Mouse (Mus musculus) myocyte (in vitro differentiated cells): Measurements from ENCODE around the gene Fam110a. TPM values are rescaled to one million over a fixed set of nuclear protein-coding genes. Genes with fewer than 3 reads are reported as not detected.

Source experiments
- H3K27me3 ChIP-seq: one replicate; pipeline ENCODE4 v1.6.1; 2011; ENCODE audit not compliant: control insufficient read depth, insufficient read depth, insufficient read length
- H3K36me3 ChIP-seq: one replicate; pipeline ENCODE4 v1.6.1; 2011; ENCODE audit not compliant: control insufficient read depth, insufficient read depth
- H3K4me2 ChIP-seq: one replicate; pipeline ENCODE4 v1.6.1; 2011; ENCODE audit warnings: low read depth, control low read depth
- H3K4me3 ChIP-seq: one replicate; pipeline ENCODE4 v1.5.1; 2011; ENCODE audit warnings: mild to moderate bottlenecking, control low read depth, moderate library complexity
- H3K79me2 ChIP-seq: one replicate; pipeline ENCODE4 v1.6.1; 2011; ENCODE audit not compliant: control insufficient read depth, insufficient read depth
- H3ac ChIP-seq: one replicate; pipeline ENCODE4 v1.6.1; 2011; ENCODE audit not compliant: control insufficient read depth, insufficient read length
- CEBPB ChIP-seq: IDR thresholded peaks from 2 replicates; pipeline ENCODE4 v1.6.1; 2011; ENCODE audit warnings: mild to moderate bottlenecking, moderate library complexity; ENCODE audit not compliant: poor library complexity, insufficient read depth, severe bottlenecking
- E2F4 ChIP-seq: IDR thresholded peaks from one replicate; pipeline ENCODE4 v1.6.1; 2011; ENCODE audit warnings: mild to moderate bottlenecking, control low read depth, moderate library complexity; ENCODE audit not compliant: insufficient read depth
- MAX ChIP-seq: IDR thresholded peaks from one replicate; pipeline ENCODE4 v1.6.1; 2011; ENCODE audit warnings: low read depth, mild to moderate bottlenecking, control low read depth
- MYOD1 ChIP-seq, 3 experiments: IDR thresholded peaks; one replicate each; pipeline ENCODE4 v1.6.1; 2011; ENCODE audit warnings: control low read depth in 2 of 3, low read depth in 2 of 3, mild to moderate bottlenecking in 2 of 3, moderate library complexity in 1 of 3; ENCODE audit not compliant: insufficient read length in 2 of 3, control insufficient read depth in 1 of 3
- MYOG ChIP-seq, 3 experiments: IDR thresholded peaks; one replicate each; pipeline ENCODE4 v1.6.1; 2011; ENCODE audit warnings: control low read depth in 2 of 3, low read depth in 2 of 3, mild to moderate bottlenecking in 2 of 3; ENCODE audit not compliant: insufficient read length in 2 of 3, control insufficient read depth in 1 of 3, insufficient read depth in 1 of 3
- POLR2A ChIP-seq: IDR thresholded peaks from one replicate; pipeline ENCODE4 v1.6.1; 2011; ENCODE audit warnings: low read depth, mild to moderate bottlenecking, control low read depth, moderate library complexity; ENCODE audit not compliant: insufficient read length
- POLR2AphosphoS2 ChIP-seq: IDR thresholded peaks from one replicate; pipeline ENCODE4 v1.6.1; 2011; ENCODE audit warnings: low read depth, control low read depth; ENCODE audit not compliant: insufficient read length
- REST ChIP-seq: IDR thresholded peaks from one replicate; pipeline ENCODE4 v1.6.1; 2011; ENCODE audit warnings: mild to moderate bottlenecking, control low read depth, moderate library complexity; ENCODE audit not compliant: insufficient read depth, insufficient read length
- SRF ChIP-seq: IDR thresholded peaks from one replicate; pipeline ENCODE4 v1.6.1; 2011; ENCODE audit warnings: low read depth; ENCODE audit not compliant: control insufficient read depth, insufficient read length
- TCF12 ChIP-seq: IDR thresholded peaks from one replicate; pipeline ENCODE4 v1.6.1; 2011; ENCODE audit warnings: mild to moderate bottlenecking, control low read depth; ENCODE audit not compliant: poor library complexity, insufficient read depth, severe bottlenecking
- TCF3 ChIP-seq: IDR thresholded peaks from one replicate; pipeline ENCODE4 v1.6.1; 2011; ENCODE audit warnings: low read depth, control low read depth; ENCODE audit not compliant: insufficient read length
- USF1 ChIP-seq: IDR thresholded peaks from one replicate; pipeline ENCODE4 v1.6.1; 2011; ENCODE audit warnings: low read depth, mild to moderate bottlenecking, control low read depth, moderate library complexity
- polyA plus RNA-seq: library from polyadenylated mRNA; unstranded; fragments of >200 nt; fragmentation: generic; extraction: Trizol; gene quantifications from one replicate; pipeline ENCODE4 v1.2.1, GENCODE M21; 2012; ENCODE audit warnings: missing spikeins

The Fam110a gene
- polyA plus RNA-seq, 1 experiment, result 21.0 TPM

- Histone ChIP-seq H3K27me3 (peaks cover 6% of the 10 kb centered on the region), H3K4me3 (no peak overlapping the region), H3K4me2 (no peak overlapping the region), H3K79me2 (no peaks in the 10 kb centered on the region), H3K36me3 (no peaks in the 10 kb centered on the region), H3ac (no peak overlapping the region)
- TF ChIP-seq TCF3, result no peak
- TF ChIP-seq TCF12, result no peak
- no peak for TF ChIP-seq E2F4
- TF ChIP-seq USF1, result no peak
- TF ChIP-seq MYOG (IDR thresholded peaks at IDR 0.05; ENCODE audit: control insufficient read depth in 1 of 3, insufficient read depth in 1 of 3, insufficient read length in 2 of 3, low read depth in 2 of 3), result no peak
- no peak for TF ChIP-seq POLR2A
- no peak for TF ChIP-seq MAX
- no peak for TF ChIP-seq CEBPB
- TF ChIP-seq REST, result no peak
- TF ChIP-seq POLR2AphosphoS2, result no peak
- TF ChIP-seq MYOD1 (IDR thresholded peaks at IDR 0.05; ENCODE audit: control insufficient read depth in 1 of 3, insufficient read length in 2 of 3, low read depth in 2 of 3), result no peak
- no peak for TF ChIP-seq SRF
Observed at GRCm38 (mm10) chr2:152020255-152020654, 40.2 kb upstream of the Fam110a start.

- no peak overlapping the region for H3K4me3 ChIP-seq
- TF ChIP-seq REST (no peak), E2F4 (no peak), TCF3 (no peak), MAX (no peak), USF1 (no peak), SRF (no peak), POLR2AphosphoS2 (no peak), TCF12 (no peak), POLR2A (no peak), MYOG (IDR thresholded peaks at IDR 0.05; ENCODE audit: control insufficient read depth in 1 of 3, insufficient read depth in 1 of 3, insufficient read length in 2 of 3, low read depth in 2 of 3) (no peak), CEBPB (no peak), MYOD1 (IDR thresholded peaks at IDR 0.05; ENCODE audit: control insufficient read depth in 1 of 3, insufficient read length in 2 of 3, low read depth in 2 of 3) (no peak)
- no peaks in the 10 kb centered on the region for H3K79me2 ChIP-seq
Observed at GRCm38 (mm10) chr2:152016666-152017065, 36.6 kb upstream of the Fam110a start.

GRCm38 (mm10) chr2:152015997-152016396 lies 36.0 kb upstream of the Fam110a start:
- Histone ChIP-seq H3ac (no peak overlapping the region), H3K27me3 (peaks cover 6% of the 10 kb centered on the region), H3K4me2 (no peak overlapping the region), H3K36me3 (no peaks in the 10 kb centered on the region), H3K4me3 (no peak overlapping the region), H3K79me2 (no peaks in the 10 kb centered on the region)
- no peak for TF ChIP-seq MAX
- no peak for TF ChIP-seq POLR2A
- TF ChIP-seq CEBPB, result no peak
- no peak for TF ChIP-seq MYOD1 (IDR thresholded peaks at IDR 0.05; ENCODE audit: control insufficient read depth in 1 of 3, insufficient read length in 2 of 3, low read depth in 2 of 3)
- no peak for TF ChIP-seq POLR2AphosphoS2
- no peak for TF ChIP-seq USF1
- TF ChIP-seq TCF3, result no peak
- no peak for TF ChIP-seq SRF
- no peak for TF ChIP-seq REST
- no peak for TF ChIP-seq E2F4
- TF ChIP-seq MYOG (IDR thresholded peaks at IDR 0.05; ENCODE audit: control insufficient read depth in 1 of 3, insufficient read depth in 1 of 3, insufficient read length in 2 of 3, low read depth in 2 of 3), result no peak
- no peak for TF ChIP-seq TCF12

More at GRCm38 (mm10) chr2:152016666-152017065, 36.6 kb upstream of the Fam110a start:
- H3K27me3 ChIP-seq, result peaks cover 6% of the 10 kb centered on the region
- no peak overlapping the region for H3K4me2 ChIP-seq
- H3K36me3 ChIP-seq, result no peaks in the 10 kb centered on the region
- H3ac ChIP-seq, result no peak overlapping the region

GRCm38 (mm10) chr2:152012701-152013100 lies 32.7 kb upstream of the Fam110a start:
- TF ChIP-seq POLR2A, result no peak
- H3ac ChIP-seq, result no peak overlapping the region
- H3K4me2 ChIP-seq, result no peak overlapping the region
- H3K36me3 ChIP-seq, result no peaks in the 10 kb centered on the region
- no peak overlapping the region for H3K4me3 ChIP-seq
- no peaks in the 10 kb centered on the region for H3K79me2 ChIP-seq
- peaks cover 11% of the 10 kb centered on the region for H3K27me3 ChIP-seq

- H3K4me2 ChIP-seq, result no peak overlapping the region
- no peaks in the 10 kb centered on the region for H3K79me2 ChIP-seq
- no peak for TF ChIP-seq TCF3
- no peak for TF ChIP-seq E2F4
- no peak for TF ChIP-seq REST
- TF ChIP-seq POLR2A, result no peak
- TF ChIP-seq CEBPB, result no peak
- TF ChIP-seq SRF, result no peak
- no peak for TF ChIP-seq MYOD1 (IDR thresholded peaks at IDR 0.05; ENCODE audit: control insufficient read depth in 1 of 3, insufficient read length in 2 of 3, low read depth in 2 of 3)
- TF ChIP-seq POLR2AphosphoS2, result no peak
- H3ac ChIP-seq, result no peak overlapping the region
- no peak overlapping the region for H3K4me3 ChIP-seq
- H3K36me3 ChIP-seq, result no peaks in the 10 kb centered on the region
- H3K27me3 ChIP-seq, result peaks cover 14% of the 10 kb centered on the region
Observed at GRCm38 (mm10) chr2:152012222-152012621, 32.2 kb upstream of the Fam110a start.
